Mouse (Mus musculus) frontal cortex, postnatal 14 days (tissue): ENCODE measurements around the gene Psma3.
"Not testable (repeated sequence)": the region's sequence is repeated elsewhere in the genome, so short reads cannot be mapped to it uniquely, and the experiment has no call there.

ENCODE experiments used
- DNase-seq, 2 experiments: peaks; one replicate each; pipeline ENCODE4 v3.0.0; 2022; ENCODE audit warnings: low spot score in 2 of 2

Psma3 gene

DNA sequence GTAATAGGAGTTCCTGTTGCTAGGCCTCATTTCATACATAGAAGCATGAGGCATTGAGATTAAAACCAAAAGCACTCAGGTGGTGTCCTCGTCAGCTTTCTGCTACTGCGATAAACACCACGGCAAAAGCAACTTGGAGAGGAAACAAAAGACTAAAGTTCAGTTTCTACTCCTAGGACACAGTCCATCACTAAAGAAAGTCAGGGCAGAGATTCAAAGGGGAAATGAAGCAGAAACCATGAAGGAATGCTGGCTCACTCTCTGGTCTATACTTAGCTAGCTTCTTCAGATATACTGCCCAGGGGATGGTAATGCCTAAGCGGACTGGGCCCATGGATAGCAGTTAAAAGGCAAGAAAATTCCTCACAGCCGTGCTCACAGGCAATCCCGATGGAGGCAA lies 27.0 kb downstream of the Psma3 start:
- no peak for DNase-seq

DNA sequence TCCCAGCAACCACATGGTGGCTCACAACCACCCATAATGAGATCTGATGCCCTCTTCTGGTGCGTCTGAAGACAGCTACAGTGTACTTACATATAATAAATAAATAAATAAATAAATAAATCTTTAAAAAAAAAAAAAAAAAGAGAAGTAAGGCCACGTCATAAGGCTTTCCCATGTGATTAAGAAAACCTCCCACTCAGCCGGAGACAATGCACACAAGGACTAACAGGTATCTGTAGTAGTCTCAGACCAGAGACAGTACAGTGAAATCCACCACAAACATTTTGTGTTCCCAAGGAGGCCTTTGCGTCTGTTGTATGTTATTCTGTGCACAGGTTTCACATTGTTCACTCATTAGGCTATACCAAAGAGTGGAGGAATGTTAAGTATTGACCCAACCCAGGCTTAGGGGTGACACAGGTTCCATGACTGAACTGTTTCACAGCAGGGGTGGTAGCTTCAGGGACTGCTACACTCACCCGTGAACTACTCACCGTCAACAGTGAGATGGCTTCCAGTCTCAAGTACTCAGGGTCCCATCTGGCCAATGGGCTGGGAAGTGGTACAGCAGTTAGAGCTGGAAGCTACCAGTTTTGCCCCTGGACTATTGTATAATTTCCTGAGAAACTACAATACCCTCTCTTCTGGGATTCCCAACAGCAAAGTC lies 29.5 kb downstream of the Psma3 start:
- no peak for DNase-seq

DNA sequence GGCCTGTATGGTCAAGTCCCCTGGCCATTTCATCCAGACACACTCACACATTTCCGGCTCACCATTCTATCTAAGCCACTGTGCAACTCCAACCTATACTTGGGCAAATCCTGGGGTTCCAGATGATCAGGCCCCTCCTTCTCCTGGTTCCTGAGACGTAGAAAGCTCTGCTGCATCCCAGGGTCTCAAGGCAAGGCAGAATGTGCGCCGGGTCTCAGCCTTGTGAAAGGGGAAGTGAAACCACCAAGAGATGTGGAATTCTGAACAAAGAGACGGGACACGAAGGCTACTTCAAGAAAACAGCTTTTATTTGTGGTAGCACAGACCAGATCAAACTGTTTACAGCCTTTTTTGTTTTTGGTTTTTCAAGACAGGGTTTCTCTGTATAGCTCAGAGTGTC lies 31.7 kb downstream of the Psma3 start:
- no peak for DNase-seq

DNA sequence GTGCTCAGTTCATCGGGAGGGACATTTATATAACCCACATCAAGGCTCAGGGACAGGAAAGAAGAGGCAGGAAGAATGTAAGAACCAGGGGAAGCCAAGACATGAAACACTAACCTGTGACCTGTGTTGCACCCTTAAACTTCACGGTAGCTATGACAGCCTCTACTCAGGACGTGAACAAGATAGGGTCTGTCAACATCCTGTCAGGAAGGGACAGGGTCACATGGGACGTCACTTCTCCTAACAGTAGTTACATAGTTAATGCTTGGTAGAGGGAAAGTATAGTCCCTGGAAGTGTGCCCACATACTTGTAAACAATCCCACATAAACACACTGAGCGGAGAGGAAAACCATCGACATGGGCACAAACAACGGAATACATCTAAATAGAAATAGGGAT lies 32.5 kb downstream of the Psma3 start:
- DNase-seq = no peak

DNA sequence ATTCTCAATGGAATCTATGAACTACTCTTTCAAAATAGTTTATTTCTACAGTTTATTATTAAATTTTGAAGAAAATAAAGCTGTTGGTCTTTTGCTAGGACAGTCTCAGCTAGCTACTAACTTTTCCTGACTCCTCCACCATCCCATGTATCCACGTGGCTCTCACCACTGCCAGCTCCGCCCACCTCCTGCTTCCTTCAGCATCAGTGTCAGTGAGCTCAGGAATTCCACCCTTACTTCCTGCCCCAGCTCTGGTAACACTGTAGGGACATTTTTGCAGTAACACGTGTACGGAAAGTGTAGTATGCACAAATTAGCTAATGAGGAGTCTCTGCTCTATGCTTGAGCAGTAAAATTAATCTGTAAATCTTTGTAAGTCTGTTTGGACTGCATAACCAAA lies 35.3 kb downstream of the Psma3 start:
- no peak for DNase-seq

DNA sequence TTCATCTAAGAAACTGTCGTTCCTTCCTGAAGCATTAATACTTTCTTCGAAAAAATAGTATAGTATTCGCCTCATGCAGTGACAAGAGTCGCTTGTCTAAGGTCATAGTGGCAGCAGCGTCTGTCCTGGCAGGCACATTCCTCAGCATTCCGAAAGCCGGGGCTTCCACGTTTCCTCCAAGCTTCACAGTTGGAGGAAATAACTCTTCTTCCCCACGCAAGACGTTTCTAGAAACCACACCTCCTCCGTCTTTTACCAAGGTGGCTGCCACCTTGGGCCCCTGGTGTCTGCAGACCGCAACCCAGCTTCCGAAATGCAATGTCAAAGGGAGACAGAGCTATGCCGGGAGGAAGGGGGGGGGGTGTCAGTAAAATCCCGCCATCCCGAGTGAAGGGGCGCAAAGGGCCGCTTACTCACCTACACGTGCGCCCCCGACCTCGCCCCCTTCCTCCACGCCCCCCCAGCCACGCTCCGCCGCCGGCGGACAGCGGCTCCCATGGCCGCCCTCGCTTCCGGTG lies 40.5 kb downstream of the Psma3 start:
- no peak for DNase-seq

DNA sequence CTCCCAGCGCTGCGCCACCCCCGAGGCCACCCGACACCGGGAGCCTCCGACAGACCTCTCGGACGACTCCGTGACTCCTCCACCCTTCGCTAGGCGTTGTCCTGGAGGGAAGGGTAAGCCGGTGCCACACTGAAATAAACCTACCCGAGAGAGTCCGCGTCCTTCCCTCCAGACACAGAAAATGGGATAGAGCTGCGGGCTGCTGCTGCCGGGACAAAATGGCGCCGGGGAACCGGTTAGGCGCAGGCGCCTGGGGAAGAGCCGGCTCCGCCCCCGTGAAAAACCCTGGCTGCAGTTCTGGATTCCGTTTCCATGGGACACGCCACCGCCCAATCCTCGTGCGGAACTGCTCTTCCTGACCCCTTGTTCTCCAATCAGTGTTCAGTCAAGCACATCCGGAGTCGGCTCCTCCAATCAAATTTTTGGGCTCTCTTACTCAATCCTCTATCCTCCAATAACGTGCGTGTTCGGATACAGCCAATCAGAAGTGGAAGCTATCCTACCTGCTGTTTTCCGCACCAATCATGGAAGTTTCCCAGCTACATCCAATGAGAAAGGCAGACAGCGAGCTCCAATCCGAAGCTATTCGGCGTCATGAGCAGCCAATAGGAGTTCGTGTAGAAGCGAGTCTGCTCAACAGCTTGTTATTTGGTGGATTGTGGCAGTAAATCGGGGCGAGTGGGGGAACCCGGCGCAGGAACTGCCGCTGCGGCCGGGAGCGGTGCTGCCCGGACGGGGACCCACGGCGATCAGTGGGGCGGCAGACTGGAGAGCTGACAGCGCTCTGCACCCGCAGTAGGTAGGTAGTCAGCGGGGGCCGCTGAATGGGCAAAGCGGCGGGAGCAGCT lies 41.2 kb downstream of the Psma3 start, which contains the start of gene Arid4a:
Gene Arid4a (plus strand): TSS at position 628 of the 848 bp plus-strand sequence.
- peak; percentile 97 to 100 for DNase-seq

DNA sequence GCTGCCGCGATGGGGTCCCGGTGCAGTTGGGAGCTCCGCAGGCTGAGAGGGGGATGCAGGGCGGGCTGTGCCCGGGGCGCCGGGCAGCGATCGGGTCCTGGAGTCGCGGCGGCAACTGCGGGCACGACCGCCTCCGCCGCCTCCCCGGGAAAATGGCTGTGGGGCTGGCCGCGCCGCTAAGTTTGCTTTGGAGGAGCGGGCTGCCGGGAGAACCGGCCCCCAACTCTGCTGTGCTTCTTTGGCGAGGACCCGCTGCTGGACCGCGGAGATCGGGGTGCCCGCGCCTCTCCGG lies 41.7 kb downstream of the Psma3 start:
- DNase-seq = no peak

DNA sequence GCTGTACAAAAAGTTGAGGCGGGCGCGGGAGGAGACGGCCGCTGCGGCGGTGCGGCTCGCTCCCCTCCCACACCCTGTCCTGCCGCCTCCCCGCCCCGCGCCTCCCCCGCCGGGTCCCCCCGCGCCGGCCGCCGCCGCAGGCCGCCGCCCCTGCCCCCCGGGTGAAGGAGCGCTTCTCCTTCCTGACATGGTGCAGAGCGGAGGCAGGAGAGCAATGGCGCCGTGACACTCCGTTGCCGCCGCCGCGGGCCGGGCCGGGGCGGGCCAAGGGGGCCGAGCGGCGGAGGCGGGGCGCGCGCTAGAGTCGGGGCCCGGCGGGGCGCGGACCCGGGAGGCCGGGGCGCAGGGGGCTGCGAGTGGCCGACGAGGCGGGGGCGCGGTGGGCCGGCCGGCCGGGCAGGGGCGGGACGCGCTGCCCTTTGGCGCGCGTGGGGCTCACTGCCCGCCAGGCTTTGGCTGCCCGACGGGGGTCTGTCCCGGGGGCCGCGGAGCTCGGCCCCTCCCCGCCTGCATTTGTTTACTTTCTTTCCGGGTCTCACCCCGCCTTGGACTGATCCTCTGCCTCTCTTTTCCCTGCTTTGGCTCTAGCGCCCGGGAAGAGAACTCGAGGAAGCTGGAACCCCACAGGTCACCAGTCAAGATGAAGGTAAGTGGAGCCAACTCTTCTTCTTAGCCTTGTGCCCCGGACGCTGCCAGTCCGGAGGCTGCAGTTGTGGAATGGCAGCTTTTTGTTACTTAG lies 42.3 kb downstream of the Psma3 start:
- no peak for DNase-seq

DNA sequence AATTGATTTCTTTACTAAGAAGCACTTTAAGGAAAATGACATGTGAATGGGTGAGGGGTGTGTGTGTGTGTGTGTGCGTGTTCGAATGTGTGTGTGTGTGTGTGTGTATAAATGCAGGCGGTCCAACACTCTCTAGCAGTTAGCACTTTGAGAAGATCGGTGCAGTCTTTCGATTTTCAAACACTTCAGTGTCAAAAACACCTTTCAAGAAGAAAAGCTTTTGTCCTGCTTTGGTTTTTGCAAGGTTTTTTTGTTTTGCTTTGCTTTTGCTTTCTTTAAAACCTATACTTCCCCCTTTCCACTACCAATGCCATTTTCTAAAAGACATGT lies 42.8 kb downstream of the Psma3 start:
- no peak for DNase-seq

DNA sequence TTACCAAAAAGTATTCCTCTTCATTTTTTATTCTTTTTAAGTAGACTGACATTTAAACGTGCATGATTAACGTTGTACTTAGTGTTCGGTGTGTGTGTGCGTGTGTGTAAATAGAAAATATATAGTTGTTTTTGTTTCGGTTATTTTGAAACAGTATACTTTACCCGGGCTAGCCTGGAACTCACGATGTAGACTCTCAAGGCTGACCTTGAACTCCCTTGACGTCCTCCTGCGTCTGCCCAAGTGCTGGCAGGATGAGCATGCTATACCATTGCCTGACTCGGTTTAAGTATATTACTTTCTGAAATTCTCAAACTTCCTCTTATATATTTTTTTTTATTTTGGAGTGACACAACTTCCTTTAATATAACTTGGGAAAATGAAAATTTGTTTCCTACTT lies 43.4 kb downstream of the Psma3 start:
- DNase-seq = no peak

DNA sequence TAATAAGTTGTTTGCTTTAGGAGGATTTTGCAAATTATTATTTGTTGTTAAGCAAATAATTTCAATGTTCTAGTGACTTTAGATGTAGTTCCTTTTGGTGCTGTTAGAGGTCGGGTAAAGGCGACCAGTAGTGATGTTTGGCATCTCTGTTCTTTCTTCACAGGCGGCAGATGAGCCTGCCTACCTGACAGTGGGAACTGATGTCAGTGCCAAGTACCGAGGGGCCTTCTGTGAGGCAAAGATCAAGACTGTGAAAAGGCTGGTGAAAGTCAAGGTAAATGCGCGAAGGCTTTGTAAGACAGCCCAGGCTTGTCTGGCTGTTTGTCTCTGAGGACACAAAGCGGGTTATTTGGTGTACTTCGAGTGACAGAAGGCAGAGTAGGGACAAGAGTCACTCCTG lies 44.8 kb downstream of the Psma3 start:
- no peak for DNase-seq

DNA sequence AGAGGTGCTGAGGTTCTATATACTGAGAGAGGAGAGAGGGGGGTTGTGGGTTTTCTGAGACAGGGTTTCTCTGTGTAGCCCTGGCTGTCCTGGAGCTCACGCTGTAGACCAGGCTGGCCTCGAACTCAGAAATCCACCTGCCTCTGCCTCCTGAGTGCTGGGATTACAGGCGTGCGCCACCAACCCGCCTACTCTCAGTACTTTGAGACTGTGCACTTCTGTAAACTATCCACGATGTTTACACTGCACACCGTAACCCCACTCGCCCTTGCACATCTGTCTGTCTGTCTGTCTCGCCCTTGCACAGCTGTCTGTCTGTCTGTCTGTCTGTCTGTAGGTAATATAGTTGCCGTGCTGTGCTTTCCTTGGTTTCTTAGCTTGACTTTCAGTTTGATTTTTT lies 50.0 kb downstream of the Psma3 start:
- no peak for DNase-seq

DNA sequence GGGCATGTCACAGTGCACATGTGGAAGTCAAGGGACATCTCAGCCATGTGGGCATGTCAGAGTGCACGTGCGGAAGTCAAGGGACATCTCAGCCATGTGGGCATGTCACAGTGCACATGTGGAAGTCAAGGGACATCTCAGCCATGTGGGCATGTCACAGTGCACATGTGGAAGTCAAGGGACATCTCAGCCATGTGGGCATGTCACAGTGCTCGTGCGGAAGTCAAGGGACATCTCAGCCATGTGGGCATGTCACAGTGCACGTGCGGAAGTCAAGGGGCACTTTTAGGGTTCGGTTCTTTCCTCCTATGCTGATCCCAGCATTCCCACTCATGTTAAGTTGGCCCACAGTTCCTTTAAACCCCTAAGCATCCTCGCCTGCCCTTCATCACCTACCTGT lies 53.8 kb downstream of the Psma3 start:
- DNase-seq = not testable (repeated sequence)

DNA sequence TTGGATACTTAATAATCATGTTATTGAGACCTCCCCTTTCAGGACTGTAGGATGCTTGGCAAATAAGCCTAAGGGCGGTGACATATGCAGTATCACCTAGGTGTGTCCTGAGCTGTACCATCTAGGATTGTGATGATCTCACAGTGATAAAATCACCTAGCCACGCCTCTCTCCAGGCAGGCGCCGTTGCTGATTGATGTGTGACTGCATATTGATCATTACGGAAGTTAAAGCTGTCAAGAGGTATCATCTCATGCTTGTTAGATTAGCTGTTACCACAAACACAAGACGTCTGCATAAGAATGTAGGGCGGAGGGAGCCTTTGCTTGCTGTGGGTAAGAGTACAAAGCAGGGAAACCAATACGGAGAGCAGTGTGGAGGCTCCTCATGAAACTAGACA lies 55.8 kb downstream of the Psma3 start:
- DNase-seq = no peak

DNA sequence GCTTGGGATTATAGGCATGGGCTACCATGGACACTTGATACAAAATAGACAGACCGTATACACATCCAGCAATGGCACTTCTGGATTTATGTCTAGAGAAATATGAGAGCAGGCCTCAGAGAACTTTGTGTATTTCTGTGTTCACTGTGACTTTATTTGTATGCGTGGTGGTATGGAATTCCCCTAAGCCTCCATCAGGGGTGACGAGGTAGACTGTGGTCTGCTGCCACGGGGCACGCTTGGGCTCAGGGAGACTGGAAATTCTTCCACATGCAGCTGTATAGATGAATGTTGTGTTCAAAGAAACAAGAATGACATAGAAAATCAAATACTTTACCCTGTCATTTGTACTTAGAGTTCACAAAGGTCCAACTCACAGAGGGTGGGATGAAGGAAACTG lies 56.3 kb downstream of the Psma3 start:
- no peak for DNase-seq

DNA sequence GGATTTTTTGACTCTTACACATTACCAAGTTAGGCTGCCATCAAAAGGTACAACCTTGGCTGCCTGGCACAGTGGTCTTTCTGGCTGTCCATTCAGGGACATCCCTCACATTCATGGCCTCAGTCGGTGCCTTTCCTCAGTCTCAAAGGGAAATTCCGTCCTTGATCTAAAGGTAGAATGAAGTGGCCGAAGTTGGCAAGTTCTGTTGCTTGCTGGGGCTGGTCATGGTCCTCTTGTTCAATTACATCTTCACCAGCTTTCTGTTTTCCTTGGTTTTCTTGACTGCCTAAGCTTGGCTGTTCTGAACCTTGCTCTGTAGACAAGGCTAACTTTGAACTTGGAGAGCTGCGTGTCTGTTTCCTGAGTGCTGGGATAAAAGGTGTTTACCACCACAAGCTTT lies 61.4 kb downstream of the Psma3 start:
- DNase-seq = no peak

DNA sequence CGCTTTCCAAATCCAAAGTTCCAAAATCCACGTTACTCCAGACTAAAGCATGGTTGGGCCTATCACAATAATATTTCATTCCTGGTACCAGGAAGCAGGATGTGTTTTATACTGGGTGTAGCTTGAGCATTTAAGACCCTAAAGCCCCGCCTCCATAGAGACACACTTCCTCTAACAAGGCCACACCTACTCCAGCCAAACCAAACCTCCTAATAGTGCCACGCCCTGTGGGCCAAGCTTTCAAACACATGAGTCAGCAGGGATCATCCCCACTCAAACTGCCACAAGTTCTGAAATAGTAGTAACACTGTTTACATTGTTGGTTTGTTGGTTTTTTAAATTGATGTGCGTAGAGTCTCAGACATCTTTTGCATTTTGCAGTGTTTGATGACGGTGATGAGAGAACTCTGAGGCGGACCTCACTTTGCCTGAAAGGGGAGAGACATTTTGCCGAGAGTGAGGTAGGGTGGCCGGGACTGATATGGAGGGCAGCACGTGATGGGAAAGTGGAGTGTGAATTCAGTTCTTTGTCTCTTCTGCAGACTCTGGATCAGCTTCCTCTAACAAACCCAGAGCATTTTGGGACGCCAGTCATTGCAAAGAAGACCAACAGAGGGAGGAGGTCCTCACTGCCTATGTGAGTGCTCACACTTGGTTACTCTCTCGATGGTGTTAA lies 62.4 kb downstream of the Psma3 start:
- no peak for DNase-seq

DNA sequence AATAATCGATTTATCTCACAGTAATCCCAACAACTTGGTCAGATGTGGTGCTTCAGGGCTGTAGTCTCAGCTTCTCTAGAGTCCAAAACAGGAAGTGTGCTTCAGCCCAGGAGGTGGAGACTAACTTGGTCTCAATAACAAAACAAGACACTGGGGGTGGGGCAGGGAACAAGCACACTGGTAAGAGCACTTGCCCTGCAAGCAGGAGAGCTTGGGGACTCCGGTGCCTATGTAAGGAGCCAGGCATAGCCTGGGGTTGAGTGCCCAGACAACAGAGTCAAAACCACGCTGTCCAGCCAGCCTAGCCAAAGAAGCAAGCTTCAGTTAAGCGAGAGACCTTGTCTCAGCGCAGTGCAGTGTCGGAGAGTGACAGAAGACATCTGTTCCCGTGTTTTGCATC lies 66.0 kb downstream of the Psma3 start:
- DNase-seq = no peak

DNA sequence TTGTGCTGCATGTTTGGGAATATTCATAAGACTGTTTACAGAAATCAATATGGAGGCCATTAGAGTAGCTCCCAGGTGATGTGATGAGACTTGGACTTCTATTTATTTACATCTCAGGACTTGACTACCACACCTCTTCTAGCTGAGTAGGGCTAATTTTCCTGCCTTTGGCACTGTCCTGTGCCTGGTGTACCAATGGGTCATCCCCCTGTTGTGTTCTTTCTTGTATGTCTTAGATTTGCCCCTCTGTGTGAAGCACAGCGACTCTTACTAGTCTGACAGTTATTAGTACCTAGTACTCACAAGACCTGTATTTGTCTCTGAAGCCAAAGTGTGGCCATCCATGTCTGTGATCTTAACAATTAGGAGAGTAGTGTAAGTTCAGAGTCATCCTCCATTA lies 68.0 kb downstream of the Psma3 start:
- no peak for DNase-seq

DNA sequence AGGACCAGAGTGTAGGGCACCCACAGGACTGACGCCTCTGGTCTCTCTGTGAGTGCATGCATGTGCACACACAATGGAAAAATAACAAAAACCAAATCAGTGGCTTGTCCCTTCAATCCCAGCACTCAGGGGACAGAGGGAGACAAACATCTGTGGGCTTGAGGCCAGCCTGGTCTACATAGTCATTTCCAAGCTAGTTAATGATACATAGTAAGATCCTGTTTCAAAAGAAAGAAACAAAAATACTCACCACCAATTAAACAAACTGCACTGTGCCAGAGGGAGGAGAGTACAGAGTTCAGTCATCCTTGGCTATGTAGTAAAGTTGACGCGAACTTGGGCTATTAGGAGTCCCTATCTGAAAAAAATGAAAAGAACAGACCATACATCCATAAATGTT lies 69.2 kb downstream of the Psma3 start:
- no peak for DNase-seq

DNA sequence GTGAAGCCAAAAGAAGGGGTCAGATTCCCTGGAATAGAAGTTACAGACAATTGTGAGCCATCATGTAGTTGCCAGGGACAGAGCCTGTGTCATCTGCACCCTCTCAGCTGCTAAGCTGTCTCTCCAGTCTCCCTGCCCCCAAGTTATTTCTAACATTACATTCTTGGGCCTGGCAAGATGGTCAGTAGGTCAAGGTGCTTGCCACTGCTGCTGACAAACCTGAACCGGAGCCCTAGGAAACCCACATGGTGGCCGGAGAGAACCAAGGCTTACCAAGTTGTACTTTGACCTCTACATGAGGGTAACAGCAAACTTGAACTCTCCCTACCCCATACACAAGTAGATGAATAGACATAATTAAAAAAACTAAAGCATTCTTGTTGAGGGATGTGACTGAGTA lies 70.1 kb downstream of the Psma3 start:
- DNase-seq = no peak
